Mouse (Mus musculus) midbrain, embryonic 14.5 days (tissue): ENCODE measurements at regions not wholly inside any gene's neighbourhood (a gene's known extent, or its start where the extent isn't known, plus 50 kb on each side); places are given as distances from the start of the nearest gene placed in this dataset.

ENCODE experiments used
- ATAC-seq: fragments of 200-750 bp; cut with Nextera tagmentation; 2 replicates; pipeline ENCODE4 v1.8.0; 2017; ENCODE audit warnings: moderate number of reproducible peaks, moderate library complexity; ENCODE audit not compliant: low FRiP score, low TSS enrichment
- DNase-seq: peaks from one replicate; pipeline ENCODE4 v3.0.0-alpha.2; 2015
- H3K27ac ChIP-seq: fragments of 300-500 bp; sonication (generic); replicated peaks from 2 replicates; pipeline ENCODE4 v1.5.1; 2014; ENCODE audit warnings: mild to moderate bottlenecking, low read depth, low read length, moderate library complexity
- H3K27me3 ChIP-seq: fragments of 300-500 bp; sonication (generic); 2 replicates; pipeline ENCODE4 v1.6.1; 2014; ENCODE audit warnings: low read length, control low read depth, mixed read lengths; ENCODE audit not compliant: control insufficient read depth, insufficient read depth
- H3K36me3 ChIP-seq: fragments of 300-500 bp; sonication (generic); 2 replicates; pipeline ENCODE4 v1.6.1; 2014; ENCODE audit warnings: low read length, control low read depth; ENCODE audit not compliant: control insufficient read depth, insufficient read depth
- H3K4me1 ChIP-seq: fragments of 300-500 bp; sonication (generic); 2 replicates; pipeline ENCODE4 v1.6.1; 2014; ENCODE audit warnings: mild to moderate bottlenecking, antibody characterized with exemption, low read length, control low read depth; ENCODE audit not compliant: control insufficient read depth, insufficient read depth
- H3K4me2 ChIP-seq: fragments of 300-500 bp; sonication (generic); 2 replicates; pipeline ENCODE4 v1.6.1; 2014; ENCODE audit warnings: mild to moderate bottlenecking, low read length, moderate library complexity
- H3K4me3 ChIP-seq: fragments of 300-500 bp; sonication (generic); replicated peaks from 2 replicates; pipeline ENCODE4 v1.5.1; 2014; ENCODE audit warnings: low read depth, low read length
- H3K9ac ChIP-seq: fragments of 300-500 bp; sonication (generic); replicated peaks from 2 replicates; pipeline ENCODE4 v1.6.1; 2014; ENCODE audit warnings: mild to moderate bottlenecking, low read length, moderate library complexity
- H3K9me3 ChIP-seq: fragments of 300-500 bp; sonication (generic); 2 replicates; pipeline ENCODE4 v1.6.1; 2016; ENCODE audit warnings: low read length, control low read depth, mixed read lengths; ENCODE audit not compliant: control insufficient read depth
- WGBS: fragments of 180-500 bp; shearing (Covaris S2); extraction: QIAGEN DNeasy Blood & Tissue Kit; methylation state at CpG from one replicate; pipeline ENCODE4 v1.1.7; 2014; 5-methylcytosine and 5-hydroxymethylcytosine counted together

- Histone ChIP-seq H3K9ac (no peak overlapping the region), H3K9me3 (no peaks in the 10 kb centered on the region), H3K27ac (no peak overlapping the region), H3K4me2 (no peak overlapping the region), H3K36me3 (no peaks in the 10 kb centered on the region), H3K4me1 (peaks cover 27% of the 10 kb centered on the region), H3K27me3 (no peaks in the 10 kb centered on the region), H3K4me3 (no peak overlapping the region)
- no peak for ATAC-seq
- WGBS: 97% methylated on average over 4 of the region's 4 CpGs
- no peak for DNase-seq
Observed at GRCm38 (mm10) chr9:41801376-41801775, 322.7 kb downstream of the Sorl1 start.

GRCm38 (mm10) chr9:41792830-41793213 is 331.3 kb downstream of the Sorl1 start:
- Histone ChIP-seq H3K9me3 (no peaks in the 10 kb centered on the region), H3K4me2 (no peak overlapping the region), H3K4me3 (no peak overlapping the region), H3K9ac (no peak overlapping the region), H3K36me3 (no peaks in the 10 kb centered on the region), H3K27me3 (no peaks in the 10 kb centered on the region), H3K4me1 (0 out of 2 replicates have a peak, but pooled peaks cover 4% of the 10 kb centered on the region), H3K27ac (no peak overlapping the region)
- ATAC-seq (no peak), DNase-seq (no peak)
- WGBS: 67% methylated on average over 6 of the region's 6 CpGs

GRCm38 (mm10) chr9:41792173-41792829 is 331.8 kb downstream of the Sorl1 start:
- Histone ChIP-seq H3K4me3 (no peak overlapping the region), H3K9ac (no peak overlapping the region), H3K4me1 (0 out of 2 replicates have a peak, but pooled peaks cover 4% of the 10 kb centered on the region), H3K27me3 (no peaks in the 10 kb centered on the region), H3K27ac (no peak overlapping the region), H3K4me2 (no peak overlapping the region), H3K9me3 (no peaks in the 10 kb centered on the region), H3K36me3 (no peaks in the 10 kb centered on the region)
- peak; percentile 59 for DNase-seq
- 69% methylated on average over 4 of the region's 4 CpGs for WGBS
- ATAC-seq: no peak

- Histone ChIP-seq H3K27me3 (no peaks in the 10 kb centered on the region), H3K9me3 (no peaks in the 10 kb centered on the region), H3K4me3 (no peak overlapping the region), H3K9ac (no peak overlapping the region), H3K36me3 (no peaks in the 10 kb centered on the region), H3K27ac (no peak overlapping the region), H3K4me1 (0 out of 2 replicates have a peak, but pooled peaks cover 4% of the 10 kb centered on the region), H3K4me2 (no peak overlapping the region)
- DNase-seq: peak; percentile 29
- 85% methylated on average over 5 of the region's 5 CpGs for WGBS
- ATAC-seq: no peak
Observed at GRCm38 (mm10) chr9:41791501-41792172, 332.5 kb downstream of the Sorl1 start.

GRCm38 (mm10) chr9:41785131-41785530 is 339.0 kb downstream of the Sorl1 start:
- Histone ChIP-seq H3K36me3 (no peaks in the 10 kb centered on the region), H3K27ac (no peak overlapping the region), H3K4me1 (no peaks in the 10 kb centered on the region), H3K9me3 (peaks cover 6% of the 10 kb centered on the region; the same call in 1 of the 2 replicates), H3K9ac (no peak overlapping the region), H3K27me3 (no peaks in the 10 kb centered on the region), H3K4me3 (no peak overlapping the region), H3K4me2 (no peak overlapping the region)
- ATAC-seq (no peak), DNase-seq (no peak)
- WGBS: 75% methylated on average over 3 of the region's 3 CpGs

- WGBS: 91% methylated on average over 8 of the region's 8 CpGs
- DNase-seq (no peak), ATAC-seq (no peak)
- Histone ChIP-seq H3K9ac (no peak overlapping the region), H3K9me3 (no peaks in the 10 kb centered on the region), H3K27ac (no peak overlapping the region), H3K27me3 (no peaks in the 10 kb centered on the region), H3K4me1 (no peaks in the 10 kb centered on the region), H3K4me2 (no peak overlapping the region), H3K36me3 (no peaks in the 10 kb centered on the region), H3K4me3 (no peak overlapping the region)
Observed at GRCm38 (mm10) chr9:41772281-41772902, 351.7 kb downstream of the Sorl1 start.

GRCm38 (mm10) chr9:41771276-41771675 is 352.8 kb downstream of the Sorl1 start:
- Histone ChIP-seq H3K4me2 (no peak overlapping the region), H3K27ac (no peak overlapping the region), H3K27me3 (no peaks in the 10 kb centered on the region), H3K4me3 (no peak overlapping the region), H3K9me3 (no peaks in the 10 kb centered on the region), H3K9ac (no peak overlapping the region), H3K4me1 (peaks cover 3% of the 10 kb centered on the region; the same call in 1 of the 2 replicates), H3K36me3 (no peaks in the 10 kb centered on the region)
- 89% methylated on average over 1 of the region's 1 CpGs for WGBS
- no peak for ATAC-seq
- no peak for DNase-seq

GRCm38 (mm10) chr9:41768316-41768715 is 355.8 kb downstream of the Sorl1 start:
- 93% methylated on average over 3 of the region's 3 CpGs for WGBS
- no peaks in the 10 kb centered on the region for H3K36me3 ChIP-seq

More at GRCm38 (mm10) chr9:41768316-41768715, 355.8 kb downstream of the Sorl1 start:
- DNase-seq (no peak), ATAC-seq (no peak)
- Histone ChIP-seq H3K27ac (no peak overlapping the region), H3K4me3 (no peak overlapping the region), H3K9me3 (no peaks in the 10 kb centered on the region), H3K9ac (no peak overlapping the region), H3K27me3 (no peaks in the 10 kb centered on the region), H3K4me1 (peaks cover 6% of the 10 kb centered on the region; the same call in 1 of the 2 replicates), H3K4me2 (no peak overlapping the region)
